Mouse (Mus musculus) neutrophil, adult 83 days (primary cell): Measurements from ENCODE around the gene Ppil3. TPM values are rescaled to one million over a fixed set of nuclear protein-coding genes. Genes with fewer than 3 reads are reported as not detected.

Experiments
- total RNA-seq, 2 experiments: library from RNA; stranded (reverse); gene quantifications; one replicate each; pipeline ENCODE4 v1.2.4; 2023

Gene Ppil3
- 10 to 100 TPM; 18.3 to 21.2 TPM for total RNA-seq

GRCm38 (mm10) chr1:58445143-58445722 is at the start of gene Ppil3, which contains the start of gene Nif3l1:
TSS of gene Ppil3 (minus strand) at chr1:58445486.
TSS of gene Nif3l1 (plus strand) at chr1:58445151.

GRCm38 (mm10) chr1:58423371-58424248 is 21.7 kb downstream of the Ppil3 start, which contains the start of gene Clk1:
TSS of gene Clk1 (minus strand) at chr1:58424066.

GRCm38 (mm10) chr1:58392652-58393283 is 52.5 kb downstream of the Ppil3 start, which contains the start of gene Bzw1:
TSS of gene Bzw1 (plus strand) at chr1:58392898.

Other genes starting within 250 kb of the Ppil3 start
- gene Aox4, start 235.1 kb downstream of the Ppil3 start, total RNA-seq, result under 1 TPM; 0.24 to 0.42 TPM
- under 1 TPM in 1 of 2 experiments, not detected in 1; 0.18 TPM for gene Aox2, start 167.2 kb downstream of the Ppil3 start, total RNA-seq
- 10 to 100 TPM; 94.2 to 95.9 TPM for gene Bzw1, start 52.6 kb downstream of the Ppil3 start, total RNA-seq
- gene Clk1, start 21.4 kb downstream of the Ppil3 start, total RNA-seq, result 100 to 1,000 TPM; 673 to 776 TPM
- 10 to 100 TPM; 12.0 to 14.2 TPM for gene Nif3l1, start 335 bp downstream of the Ppil3 start, total RNA-seq
- gene Orc2, start 59.6 kb upstream of the Ppil3 start, total RNA-seq, result 10 to 100 TPM; 14.0 to 15.3 TPM
- gene Fam126b, start 140.8 kb upstream of the Ppil3 start, total RNA-seq, result 10 to 100 TPM; 10.4 to 15.1 TPM
- 10 to 100 TPM; 49.0 to 53.2 TPM for gene Ndufb3, start 140.9 kb upstream of the Ppil3 start, total RNA-seq